ENCODE assay signal across 27 mouse cellular contexts in the genomic region with DNA sequence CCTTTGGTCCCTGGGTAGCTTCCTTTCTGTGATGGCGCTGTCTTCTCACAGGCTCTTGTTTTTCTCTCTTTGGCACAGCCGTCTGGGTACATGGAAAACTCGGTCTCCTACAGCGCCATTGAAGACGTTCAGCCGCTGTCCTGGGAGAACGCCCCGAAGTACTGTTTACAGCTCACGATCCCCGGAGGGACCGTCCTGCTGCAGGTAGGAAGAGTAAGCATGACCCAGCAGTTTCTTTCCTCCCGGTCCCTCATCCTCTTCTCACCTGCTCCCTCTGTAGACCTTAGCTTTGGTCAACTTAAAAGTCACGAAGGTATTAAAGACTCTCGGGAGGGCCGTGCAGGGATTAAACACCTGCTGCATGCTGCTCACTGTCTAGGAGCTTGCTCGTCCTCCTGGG.
"Had no signal": no experiment of that assay in that cellular context is flagged by ENCODE, and none has a peak within 500 bp of the region (broad histone marks: within the 10 kb centered on the region; RNA-seq: fewer than 3 reads in every experiment).

No protein-coding gene starts in this region.

- H3K27me3 ChIP-seq: heart, embryonic 12.5 days; hindbrain, embryonic 12.5 days; intestine, embryonic 15.5 days; limb, embryonic 12.5 days; liver, embryonic 13.5 days; liver, embryonic 15.5 days had no signal

- ATAC-seq: hindbrain, embryonic 16.5 days; inflammation-experienced regulatory T-cells, adult 6 months; intestine, embryonic 15.5 days; intestine, postnatal 0 days had no signal

- H3K27ac ChIP-seq: gastrocnemius, adult 2 months; heart, embryonic 10.5 days; hindbrain, embryonic 10.5 days; hindbrain, embryonic 12.5 days; hindbrain, embryonic 14.5 days; intestine, embryonic 15.5 days; limb, embryonic 10.5 days; limb, embryonic 12.5 days; liver, embryonic 13.5 days; liver, embryonic 15.5 days had no signal

- H3K4me3 ChIP-seq: gastrocnemius, adult 2 months; heart, embryonic 10.5 days; heart, embryonic 12.5 days; hindbrain, embryonic 10.5 days; hindbrain, embryonic 12.5 days; intestine, embryonic 15.5 days; limb, embryonic 10.5 days; limb, embryonic 12.5 days; liver, embryonic 13.5 days; liver, embryonic 15.5 days had no signal

- H3K9me3 ChIP-seq: heart, embryonic 10.5 days; heart, embryonic 12.5 days; hindbrain, embryonic 10.5 days; hindbrain, embryonic 12.5 days; intestine, embryonic 15.5 days; limb, embryonic 10.5 days; limb, embryonic 12.5 days; liver, embryonic 13.5 days; liver, embryonic 15.5 days had no signal

- H3K4me2 ChIP-seq: heart, embryonic 12.5 days; hindbrain, embryonic 12.5 days; hindbrain, embryonic 14.5 days; intestine, embryonic 15.5 days; limb, embryonic 12.5 days; liver, embryonic 11.5 days; liver, embryonic 13.5 days; liver, embryonic 15.5 days had no signal

- DNase-seq: gastrocnemius, adult 2 months; gastrocnemius, postnatal 10 days; gastrocnemius, postnatal 25 days; heart, adult 18-20 months; heart, postnatal 10 days; heart, postnatal 4 days; kidney, adult 18-20 months; kidney, adult 8-10 months; kidney, postnatal 10 days; kidney, postnatal 25 days; kidney, postnatal 4 days; layer of hippocampus, adult 9-11 months; liver; liver, embryonic 13.5 days had no signal

- H3K9ac ChIP-seq: heart, embryonic 12.5 days; hindbrain, embryonic 12.5 days; hindbrain, embryonic 14.5 days; intestine, embryonic 15.5 days; limb, embryonic 12.5 days; liver, embryonic 13.5 days; liver, embryonic 15.5 days had no signal

- H3K36me3 ChIP-seq: hindbrain, embryonic 12.5 days; intestine, embryonic 15.5 days had no signal
